Mouse (Mus musculus) lung, adult 2 months (tissue): ENCODE data around the gene Arfip1.

ENCODE experiments used
- CTCF ChIP-seq: fragments of 200-500 bp; IDR thresholded peaks from 2 replicates; pipeline ENCODE4 v1.5.1; 2011; ENCODE audit warnings: mild to moderate bottlenecking, low read length, control low read depth; ENCODE audit not compliant: insufficient read depth
- POLR2A ChIP-seq: fragments of 200-500 bp; IDR thresholded peaks from 2 replicates; pipeline ENCODE4 v1.6.1; 2011; ENCODE audit warnings: low read depth, mild to moderate bottlenecking, control low read depth, low read length, borderline replicate concordance; ENCODE audit errors: extremely low read depth

- no peak for TF ChIP-seq CTCF
- TF ChIP-seq POLR2A: no peak
These were observed 97.5 kb downstream of the Arfip1 start for GRCm38 (mm10) chr3:84484891-84485290.
